Mouse (Mus musculus) heart, adult 2 months (tissue): Measurements from ENCODE around the gene Nckap5.

Experiments
- CTCF ChIP-seq: fragments of 200-600 bp; IDR thresholded peaks from 2 replicates; pipeline ENCODE4 v1.8.1; 2022; ENCODE audit warnings: antibody characterized with exemption, mild to moderate bottlenecking, moderate library complexity
- EP300 ChIP-seq: fragments of 200-500 bp; IDR thresholded peaks from 2 replicates; pipeline ENCODE4 v1.6.1; 2011; ENCODE audit warnings: low read depth, low read length, control low read depth; ENCODE audit not compliant: insufficient read depth
- POLR2A ChIP-seq: fragments of 200-500 bp; IDR thresholded peaks from 2 replicates; pipeline ENCODE4 v1.6.1; 2011; ENCODE audit warnings: mild to moderate bottlenecking, low read depth, low read length, control low read depth; ENCODE audit not compliant: insufficient read depth

GRCm38 (mm10) chr1:126481459-126482228, 349.0 kb downstream of the Nckap5 start:
- no peak for TF ChIP-seq CTCF
- TF ChIP-seq EP300 = no peak
- no peak for TF ChIP-seq POLR2A
